Mouse (Mus musculus): ENCODE results near the gene Akap5. TPM values are rescaled to one million over a fixed set of nuclear protein-coding genes. Genes with fewer than 3 reads are reported as not detected.
A peak's percentile ranks its signal among the peaks of the same experiment; 100 is the strongest.

Akap5 gene
- total RNA-seq, 1 experiment from 2014 or later = 1.0 TPM

DNA sequence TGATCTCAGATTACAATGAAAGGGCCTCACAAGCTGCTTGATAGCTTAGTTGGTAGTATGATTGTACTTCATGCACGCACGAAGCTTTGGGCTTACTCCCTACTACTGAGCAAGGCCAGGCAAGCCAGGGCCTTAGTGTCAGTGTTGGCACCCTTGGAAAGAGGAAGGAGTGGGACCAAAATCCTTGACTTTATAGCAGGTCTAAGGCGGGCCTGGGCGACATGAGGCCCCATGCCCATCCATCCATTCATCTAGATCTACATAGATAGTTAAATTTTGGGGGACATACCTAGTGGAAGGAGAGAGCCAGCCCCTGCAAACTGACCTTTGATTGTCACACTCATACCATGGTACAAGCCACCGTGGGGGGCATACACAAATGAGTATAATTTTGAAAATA lies 16.3 kb upstream of the Akap5 start:
- no peak for ATAC-seq (ENCODE audit: extremely low read depth, insufficient number of reproducible peaks, low FRiP score, poor library complexity, severe bottlenecking)

DNA sequence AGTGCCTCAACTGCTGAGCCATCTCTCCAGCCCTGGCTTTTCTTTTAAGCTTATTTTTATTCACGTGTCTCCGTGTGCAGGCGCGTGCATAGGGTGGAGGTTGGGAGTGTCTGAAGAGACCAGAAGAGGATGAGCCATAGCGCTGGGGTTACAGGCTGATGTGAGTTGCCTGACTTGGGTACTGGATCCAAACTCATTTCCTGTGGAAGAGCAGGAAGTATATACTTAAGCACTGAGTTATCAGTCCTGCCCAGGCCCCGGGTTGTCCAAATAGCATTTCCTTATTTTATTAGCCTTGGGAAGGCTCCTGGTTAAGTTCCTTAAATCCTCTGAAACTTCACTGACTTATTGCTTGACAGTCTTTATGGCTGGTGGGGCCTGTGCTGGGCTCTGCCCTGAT lies 14.7 kb upstream of the Akap5 start:
- no peak for ATAC-seq (ENCODE audit: extremely low read depth, insufficient number of reproducible peaks, low FRiP score, poor library complexity, severe bottlenecking)

- no peak for ATAC-seq (ENCODE audit: extremely low read depth, insufficient number of reproducible peaks, low FRiP score, poor library complexity, severe bottlenecking)
These were observed 14.1 kb upstream of the Akap5 start for GRCm38 (mm10) chr12:76310633-76311032.

- no peak for ATAC-seq (ENCODE audit: extremely low read depth, insufficient number of reproducible peaks, low FRiP score, poor library complexity, severe bottlenecking)
These were observed 13.5 kb upstream of the Akap5 start for GRCm38 (mm10) chr12:76311227-76311626.

DNA sequence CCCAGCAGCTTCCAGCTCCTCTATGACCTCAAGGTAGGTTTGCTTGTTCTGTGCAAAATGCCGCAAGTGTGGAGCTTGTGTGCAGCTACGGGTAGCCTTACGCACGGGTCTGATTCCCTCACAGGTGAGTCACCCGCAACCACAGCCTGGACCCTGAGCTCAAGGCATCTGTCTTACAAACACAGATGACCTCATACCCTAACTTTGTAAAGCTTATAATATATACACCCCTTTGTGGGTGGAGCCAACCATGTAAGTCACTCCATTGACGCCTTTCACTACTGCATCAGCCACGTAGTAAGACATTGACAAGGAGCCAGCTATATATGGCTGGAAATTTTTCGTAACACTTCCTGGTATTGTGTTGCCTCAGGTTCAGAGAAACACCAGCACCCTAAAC lies 12.7 kb upstream of the Akap5 start:
- peak; percentile 78 for ATAC-seq (ENCODE audit: extremely low read depth, insufficient number of reproducible peaks, low FRiP score, poor library complexity, severe bottlenecking)

DNA sequence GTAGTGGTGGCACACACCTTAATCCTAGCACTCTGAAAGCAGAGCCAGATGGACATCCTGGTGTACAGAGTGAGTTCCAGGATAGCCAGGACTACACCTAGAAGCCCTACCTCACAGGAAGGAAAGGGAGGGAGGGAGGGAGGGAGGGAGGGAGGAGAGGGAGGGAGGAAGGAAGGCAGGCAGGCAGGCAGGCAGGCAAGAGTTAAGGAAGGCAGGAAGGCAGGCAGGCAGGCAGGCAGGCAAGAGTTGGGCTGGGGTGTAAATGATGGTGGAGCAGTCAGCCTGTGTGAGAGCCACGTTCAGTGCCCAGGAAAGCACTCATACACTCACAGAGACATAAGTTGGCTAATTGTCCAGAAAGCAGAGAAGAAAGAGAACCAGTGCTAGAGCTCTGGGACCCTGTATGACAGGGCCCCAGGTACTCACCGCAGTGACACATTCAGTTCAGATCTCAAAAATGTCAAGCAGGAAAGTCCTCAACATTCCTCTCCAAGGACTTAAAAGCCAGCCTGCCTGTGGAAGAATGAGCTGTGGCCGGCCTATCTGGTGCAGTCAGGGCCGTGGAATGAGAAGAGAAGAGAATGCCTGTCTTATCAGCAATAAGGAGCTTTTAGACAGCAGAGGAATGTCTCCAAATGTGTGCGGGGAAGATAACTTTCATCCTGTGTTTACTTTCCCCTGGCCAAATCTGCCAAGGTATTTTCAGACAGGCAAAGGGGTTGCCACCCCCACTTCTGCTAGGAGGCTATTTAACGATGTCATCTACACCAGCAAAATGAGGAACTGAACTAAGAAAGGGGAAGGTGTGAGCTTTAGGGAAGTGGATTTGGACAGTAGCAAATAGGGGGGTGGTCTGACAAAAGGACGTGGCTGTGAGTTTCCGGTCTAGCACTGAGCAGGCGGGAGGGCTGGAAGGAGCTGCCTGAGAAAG lies 6.1 kb upstream of the Akap5 start:
- ATAC-seq (ENCODE audit: extremely low read depth, insufficient number of reproducible peaks, low FRiP score, poor library complexity, severe bottlenecking) = peak; percentile 96

DNA sequence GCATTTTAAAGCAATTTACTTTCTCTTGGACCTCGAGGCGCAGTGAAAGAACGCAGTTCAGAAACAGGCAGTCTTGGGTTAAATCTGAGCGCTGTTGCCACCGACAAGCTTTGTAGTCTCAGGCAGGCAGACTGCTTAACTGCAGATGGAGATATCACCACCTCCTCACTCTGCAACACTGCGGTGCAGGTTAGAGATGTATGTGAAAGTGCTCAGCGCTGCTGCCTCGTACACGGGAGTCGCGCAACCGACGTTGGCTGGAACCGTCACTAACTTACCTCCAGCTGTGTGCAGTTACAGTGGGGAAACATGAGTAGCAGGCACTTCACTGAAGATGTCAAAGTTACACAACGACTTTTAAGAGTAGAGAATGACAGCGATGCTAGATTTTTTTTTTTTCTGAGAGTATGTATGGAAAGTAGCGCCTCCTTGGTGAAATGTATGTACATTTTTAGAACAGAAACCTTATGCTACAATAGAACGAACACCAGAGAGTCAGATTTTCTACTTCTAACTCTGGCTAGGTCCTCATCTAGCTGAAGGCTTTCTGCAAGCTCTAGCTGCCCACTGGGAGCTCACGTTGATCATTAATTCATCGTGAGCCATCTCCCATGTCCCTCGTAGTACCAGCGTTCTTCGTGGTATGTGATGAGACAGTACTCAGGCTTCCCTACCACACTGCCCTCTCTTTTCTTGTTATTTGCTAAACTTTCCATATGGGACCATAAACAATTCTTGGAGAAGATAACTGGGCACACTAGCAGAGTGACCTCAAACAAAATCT lies 1.9 kb downstream of the Akap5 start:
- ATAC-seq (ENCODE audit: extremely low read depth, insufficient number of reproducible peaks, low FRiP score, poor library complexity, severe bottlenecking) = no peak

GRCm38 (mm10) chr12:76328567-76329354 lies 4.1 kb downstream of the Akap5 start:
- ATAC-seq (ENCODE audit: extremely low read depth, insufficient number of reproducible peaks, low FRiP score, poor library complexity, severe bottlenecking) = peak; percentile 65

DNA sequence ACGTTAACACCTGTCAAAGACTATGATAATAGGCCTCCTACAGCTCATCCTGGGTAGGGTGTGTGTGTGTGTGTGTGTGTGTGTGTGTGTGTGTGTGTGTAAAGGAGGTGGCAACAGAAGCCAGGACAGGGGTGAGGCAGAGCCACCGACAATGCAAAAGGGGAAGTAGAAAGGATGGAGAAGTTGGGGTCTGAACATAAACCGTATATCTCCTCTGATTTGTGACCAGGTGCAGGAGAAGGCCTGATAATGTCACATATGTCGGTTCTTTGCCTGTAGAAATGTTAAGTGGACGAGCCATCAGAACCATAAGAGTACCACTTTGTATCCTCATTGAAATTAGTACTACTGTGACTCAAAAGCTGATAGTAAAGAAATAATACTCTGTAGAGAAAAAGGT lies 9.0 kb downstream of the Akap5 start:
- no peak for ATAC-seq (ENCODE audit: extremely low read depth, insufficient number of reproducible peaks, low FRiP score, poor library complexity, severe bottlenecking)

DNA sequence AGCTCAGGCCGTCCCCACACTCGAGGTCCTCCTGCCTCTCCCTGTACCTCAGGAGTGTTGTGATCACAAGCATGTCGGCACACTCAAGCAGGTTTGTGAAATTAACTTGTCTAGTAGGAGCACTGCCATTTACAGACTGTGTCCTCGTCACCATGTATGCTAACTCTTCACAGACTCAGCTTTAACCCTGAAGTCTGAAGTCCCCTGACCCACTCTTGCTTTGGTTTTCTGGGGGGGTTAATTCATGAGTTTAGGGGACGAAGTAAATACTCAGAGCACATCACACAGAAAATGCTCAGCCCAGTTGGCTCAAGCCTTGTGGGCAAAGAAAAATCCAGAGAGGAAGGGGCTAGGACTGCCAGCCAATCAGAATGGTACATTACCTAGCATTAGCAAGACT lies 10.9 kb downstream of the Akap5 start:
- ATAC-seq (ENCODE audit: extremely low read depth, insufficient number of reproducible peaks, low FRiP score, poor library complexity, severe bottlenecking) = no peak

- no peak for ATAC-seq (ENCODE audit: extremely low read depth, insufficient number of reproducible peaks, low FRiP score, poor library complexity, severe bottlenecking)
These were observed 11.6 kb downstream of the Akap5 start for GRCm38 (mm10) chr12:76336111-76336965.

- ATAC-seq (ENCODE audit: extremely low read depth, insufficient number of reproducible peaks, low FRiP score, poor library complexity, severe bottlenecking) = peak; percentile 80
These were observed 16.4 kb downstream of the Akap5 start for GRCm38 (mm10) chr12:76341080-76341479.

GRCm38 (mm10) chr12:76345759-76346455 lies 21.2 kb downstream of the Akap5 start:
- peak; percentile 77; the same call in 1 of the 2 replicates for ATAC-seq (ENCODE audit: extremely low read depth, insufficient number of reproducible peaks, low FRiP score, poor library complexity, severe bottlenecking)

DNA sequence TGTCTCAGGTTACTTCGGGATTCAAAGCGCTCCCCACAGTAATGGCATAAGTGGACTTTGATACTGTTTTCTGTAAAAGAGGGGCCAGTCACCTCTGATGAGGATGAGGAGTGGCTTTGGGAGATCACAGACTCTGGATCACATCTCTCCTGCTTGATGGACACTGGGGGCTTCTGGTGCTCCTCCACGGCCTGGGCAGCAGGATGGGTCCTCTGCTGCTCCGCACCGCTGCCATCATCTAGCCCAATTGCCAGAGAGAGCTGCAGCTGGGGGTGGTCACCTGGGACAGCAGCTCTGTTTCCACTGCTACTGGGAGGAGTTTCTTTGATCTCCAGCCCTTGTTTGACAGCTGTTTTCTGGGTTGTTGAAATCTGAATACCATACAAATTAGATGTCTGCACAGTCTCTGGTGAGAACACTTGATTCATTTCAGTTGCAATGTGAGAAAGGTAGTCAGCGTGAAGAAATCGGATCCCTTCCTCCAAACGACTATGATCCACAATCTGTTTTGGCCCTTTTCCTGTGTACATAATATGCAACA lies 25.1 kb downstream of the Akap5 start:
- no peak for ATAC-seq (ENCODE audit: extremely low read depth, insufficient number of reproducible peaks, low FRiP score, poor library complexity, severe bottlenecking)

GRCm38 (mm10) chr12:76360868-76361267 lies 36.2 kb downstream of the Akap5 start:
- no peak for ATAC-seq (ENCODE audit: extremely low read depth, insufficient number of reproducible peaks, low FRiP score, poor library complexity, severe bottlenecking)

DNA sequence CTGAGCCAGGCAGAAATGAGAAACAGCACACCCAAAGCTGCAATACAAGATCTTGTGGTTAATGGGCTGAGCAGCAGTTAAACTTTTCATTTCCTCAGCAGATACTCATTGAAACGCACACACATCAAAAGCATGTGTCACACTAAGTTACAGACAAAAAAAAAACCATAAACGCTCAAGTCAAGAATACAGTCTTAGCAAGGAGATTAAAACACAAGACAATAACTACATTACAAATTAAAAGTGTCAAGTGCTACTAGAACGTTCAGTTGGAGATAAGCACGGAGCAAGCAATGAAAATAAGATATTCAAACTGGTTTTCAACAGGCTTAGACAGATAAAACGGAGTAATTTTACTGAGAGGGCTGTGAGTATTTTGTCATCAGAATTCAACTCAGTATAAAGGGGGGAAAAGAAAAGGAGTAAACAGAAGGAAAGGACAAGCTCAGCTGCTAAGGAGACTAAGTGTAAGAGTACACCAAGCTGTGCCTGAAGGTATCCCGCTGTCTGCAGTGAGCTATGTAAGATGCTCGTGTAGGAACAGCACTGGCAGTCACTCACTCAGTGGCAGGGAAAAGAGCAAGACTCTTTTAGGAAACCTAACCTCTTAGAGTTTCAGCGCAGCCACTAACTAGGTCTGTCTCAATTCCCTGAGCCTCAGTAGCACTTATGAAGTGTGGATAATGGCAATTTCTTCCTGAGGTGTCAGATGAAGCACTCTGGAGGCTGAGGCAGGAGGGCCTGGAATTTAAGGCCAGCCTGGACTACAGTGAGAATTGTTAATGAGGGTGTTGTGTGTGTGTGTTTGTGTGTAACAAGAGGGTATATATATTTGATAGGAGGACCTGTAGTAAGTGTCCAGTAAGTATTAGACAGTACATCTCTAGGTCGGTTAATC lies 37.0 kb downstream of the Akap5 start:
- ATAC-seq (ENCODE audit: extremely low read depth, insufficient number of reproducible peaks, low FRiP score, poor library complexity, severe bottlenecking) = no peak

DNA sequence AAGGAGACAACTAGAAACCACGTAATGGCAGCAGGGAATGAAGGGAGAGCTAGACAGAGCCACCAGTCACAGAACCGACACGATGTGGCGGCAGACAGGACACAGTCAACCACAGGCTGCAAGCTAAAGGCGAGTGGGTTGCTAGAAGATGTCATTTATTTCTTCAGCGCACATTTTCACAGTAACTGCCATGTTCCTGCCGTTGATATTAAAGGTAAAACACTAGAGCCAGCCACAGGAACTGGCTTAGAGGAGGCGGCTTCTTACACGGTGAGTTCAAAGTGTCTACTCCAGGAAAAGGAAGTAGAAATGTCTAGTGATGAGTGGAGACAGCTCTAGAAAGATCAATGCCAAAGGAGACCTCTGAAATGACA lies 37.6 kb downstream of the Akap5 start:
- peak; percentile 61 for ATAC-seq (ENCODE audit: extremely low read depth, insufficient number of reproducible peaks, low FRiP score, poor library complexity, severe bottlenecking)

Measured in neutrophil, adult 5-6 weeks (primary cell).